Mouse (Mus musculus) megakaryocyte-erythroid progenitor cell, adult 5-6 weeks (primary cell): ENCODE results near the gene Ifit1bl2. TPM values are rescaled to one million over a fixed set of nuclear protein-coding genes. Genes with fewer than 3 reads are reported as not detected.

Source experiments
- ATAC-seq: replicated peaks from 2 replicates; pipeline ENCODE4 v1.8.0; 2016; ENCODE audit warnings: mild to moderate bottlenecking, inconsistent platforms; ENCODE audit not compliant: severe bottlenecking, poor library complexity, low FRiP score, low TSS enrichment
- total RNA-seq, 2 experiments: library from RNA; stranded (forward) in 1 of 2; stranded (reverse) in 1 of 2; fragments of 200-1000, 215-1000 nt in 1 of 2; fragments of >200 nt in 1 of 2; fragmentation: Nextera tagmentation in 1 of 2; gene quantifications; 2 replicates each; pipeline ENCODE4 v1.2.3; 2014 to 2017

Ifit1bl2 gene
- total RNA-seq, 2 experiments from 2014 or later: not detected

GRCm38 (mm10) chr19:34571080-34571479 lies 69.5 kb downstream of the Ifit1bl2 start:
- no peak for ATAC-seq

- no peak for ATAC-seq
Measured at GRCm38 (mm10) chr19:34569896-34570476, 70.6 kb downstream of the Ifit1bl2 start.

GRCm38 (mm10) chr19:34568988-34569895 lies 71.3 kb downstream of the Ifit1bl2 start:
- no peak for ATAC-seq

Other genes with a start within 250 kb of the Ifit1bl2 start
- not detected in 2 replicates for gene Ch25h, start 165.6 kb downstream of the Ifit1bl2 start, total RNA-seq (2014; fragmentation: Nextera tagmentation)
- gene Ch25h, start 165.6 kb downstream of the Ifit1bl2 start, total RNA-seq (2017): not detected in 2 replicates
- 31.6 and 38.3 TPM in 2 replicates for gene Lipa, start 113.3 kb downstream of the Ifit1bl2 start, total RNA-seq (2014; fragmentation: Nextera tagmentation)
- 26.1 and 28.3 TPM in 2 replicates for gene Lipa, start 113.3 kb downstream of the Ifit1bl2 start, total RNA-seq (2017)
- gene Ifit2, start 90.0 kb downstream of the Ifit1bl2 start, total RNA-seq (2014; fragmentation: Nextera tagmentation): 7.1 and 7.6 TPM in 2 replicates
- gene Ifit2, start 90.0 kb downstream of the Ifit1bl2 start, total RNA-seq (2017): 13.4 and 15.4 TPM in 2 replicates
- gene Ifit3, start 57.2 kb downstream of the Ifit1bl2 start, total RNA-seq (2014; fragmentation: Nextera tagmentation): not detected in 2 replicates
- 0.69 and 1.2 TPM in 2 replicates for gene Ifit3, start 57.2 kb downstream of the Ifit1bl2 start, total RNA-seq (2017)
- gene Ifit1bl1, start 38.8 kb downstream of the Ifit1bl2 start, total RNA-seq (2014; fragmentation: Nextera tagmentation): not detected in 2 replicates
- 0.46 TPM in 1 of 2 replicates, not detected in the other for gene Ifit1bl1, start 38.8 kb downstream of the Ifit1bl2 start, total RNA-seq (2017)
- not detected in 2 replicates for gene Ifit3b, start 32.8 kb downstream of the Ifit1bl2 start, total RNA-seq (2014; fragmentation: Nextera tagmentation)
- gene Ifit3b, start 32.8 kb downstream of the Ifit1bl2 start, total RNA-seq (2017): not detected in 2 replicates
- 0.69 TPM in 1 of 2 replicates, not detected in the other for gene Ifit1, start 128 bp upstream of the Ifit1bl2 start, total RNA-seq (2014; fragmentation: Nextera tagmentation)
- 1.8 and 2.9 TPM in 2 replicates for gene Ifit1, start 128 bp upstream of the Ifit1bl2 start, total RNA-seq (2017)
- not detected in 2 replicates for gene Slc16a12, start 106.5 kb upstream of the Ifit1bl2 start, total RNA-seq (2014; fragmentation: Nextera tagmentation)
- gene Slc16a12, start 106.5 kb upstream of the Ifit1bl2 start, total RNA-seq (2017): not detected in 2 replicates
- 8.8 and 28.1 TPM in 2 replicates for gene Pank1, start 238.7 kb upstream of the Ifit1bl2 start, total RNA-seq (2014; fragmentation: Nextera tagmentation)
- gene Pank1, start 238.7 kb upstream of the Ifit1bl2 start, total RNA-seq (2017): 17.8 and 18.1 TPM in 2 replicates